Mouse (Mus musculus) 3T3-L1 (cell line): ENCODE results near the gene Myzap.

Experiments
- DNase-seq: peaks from one replicate; pipeline ENCODE4 v3.0.0-alpha.2; 2015; ENCODE audit warnings: low read depth, low spot score

Gene Myzap

DNA sequence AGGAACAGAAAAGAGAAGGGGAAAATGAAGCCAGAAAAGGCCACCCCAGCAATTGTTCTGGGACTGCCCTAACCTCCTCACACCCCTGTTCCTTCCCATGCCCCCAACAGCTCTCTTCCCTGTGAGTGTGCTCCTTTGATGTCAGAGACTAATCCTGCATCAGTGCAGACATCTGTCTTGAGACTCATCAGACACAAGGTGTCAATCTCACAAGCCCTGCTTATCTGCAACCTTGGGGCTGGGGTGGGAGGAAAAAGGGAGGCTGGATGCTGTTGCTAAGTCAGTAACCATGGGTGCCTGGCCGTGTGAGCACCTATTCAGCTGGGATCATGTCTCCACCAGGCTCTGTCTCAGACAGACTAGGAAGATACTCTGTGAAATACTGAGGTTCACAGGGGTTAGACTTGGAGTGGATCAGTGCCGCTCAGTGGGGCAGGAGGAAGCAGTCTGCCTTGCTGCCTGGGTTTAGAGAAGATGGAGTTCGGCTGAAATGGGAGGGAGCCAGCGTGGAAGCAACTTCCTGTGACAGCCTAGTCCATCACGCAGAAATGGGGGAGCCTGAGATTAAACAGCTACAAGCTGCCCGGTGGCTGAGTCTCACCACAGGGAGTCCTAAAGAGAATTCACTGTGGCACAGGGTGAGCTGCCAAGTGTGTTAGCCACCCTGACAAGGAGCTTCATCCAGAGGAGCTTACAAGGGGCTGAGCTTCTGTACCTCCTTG, 12.9 kb upstream of the Myzap start:
- no peak for DNase-seq

DNA sequence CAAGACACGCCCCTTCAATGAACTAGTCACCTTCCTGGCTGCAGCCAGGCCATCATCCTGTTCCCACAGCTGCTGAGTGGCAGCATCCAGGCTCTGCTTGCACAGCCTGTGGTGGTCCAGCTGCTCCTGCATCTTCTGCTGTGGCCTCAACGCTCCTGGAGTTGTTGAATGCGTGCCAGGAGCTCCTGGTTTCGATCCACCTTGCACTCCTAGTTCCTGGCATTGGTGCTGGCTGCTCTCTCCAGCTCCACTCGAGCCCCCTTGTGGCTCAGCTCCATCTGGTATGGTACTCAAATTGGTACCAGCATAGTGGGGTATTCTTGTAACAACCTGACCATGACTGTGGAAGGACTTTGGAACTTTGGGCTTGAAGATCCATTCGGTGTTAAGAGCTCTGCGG, 7.7 kb upstream of the Myzap start:
- no peak for DNase-seq

DNA sequence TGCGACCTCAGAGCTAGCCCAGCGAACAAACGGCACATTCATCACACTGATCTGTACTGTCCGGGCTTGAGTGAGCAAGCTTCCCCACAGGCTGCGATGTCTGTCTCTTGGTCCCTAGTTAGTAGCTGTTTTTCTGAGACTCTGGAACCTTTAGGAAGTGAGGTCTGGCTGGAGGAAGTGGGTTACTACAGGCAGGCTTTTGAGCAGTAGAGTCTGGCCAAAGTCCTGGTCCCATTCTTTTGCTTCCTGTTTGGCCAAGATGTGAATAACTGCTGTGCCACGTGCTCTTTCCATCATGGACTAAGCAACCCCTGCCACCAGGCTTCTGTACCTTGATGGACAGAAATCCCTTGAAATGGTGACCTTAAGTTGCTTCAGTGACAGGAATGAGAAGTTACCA, 4.7 kb upstream of the Myzap start:
- no peak for DNase-seq

DNA sequence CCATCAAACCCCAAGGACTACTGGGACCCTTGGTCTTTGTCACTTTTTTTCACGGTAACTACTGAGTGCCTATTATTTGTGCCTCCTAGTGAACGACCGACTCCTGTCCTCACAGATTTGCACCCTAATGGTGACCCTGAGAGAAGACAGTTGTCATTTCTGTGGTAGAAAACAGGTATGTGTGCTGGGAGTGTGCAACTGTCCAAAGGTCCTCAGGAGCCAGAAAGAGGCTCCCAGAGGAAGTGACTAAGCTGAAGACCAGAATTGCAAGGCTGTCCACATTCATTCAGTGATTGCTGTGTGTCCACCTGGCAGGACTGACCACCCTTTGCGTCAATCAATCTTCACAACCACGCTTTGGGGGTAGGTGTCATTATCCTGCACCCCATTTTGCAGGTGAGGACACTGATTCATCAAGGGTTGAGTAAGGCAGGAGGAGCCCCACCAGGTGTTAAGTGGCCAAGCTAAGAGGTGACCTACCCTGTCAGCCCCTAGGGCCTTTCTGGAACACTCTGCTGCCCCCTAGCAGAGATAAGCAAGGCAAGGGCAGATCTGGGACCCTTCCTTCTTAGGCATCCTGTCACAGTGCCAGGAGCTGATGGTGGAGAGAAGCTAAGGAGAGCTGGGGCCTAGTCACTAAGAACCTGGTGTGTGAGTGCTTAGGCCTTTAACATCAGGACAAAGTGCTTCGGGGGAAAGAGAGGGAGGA, 571 bp upstream of the Myzap start:
- DNase-seq = no peak

DNA sequence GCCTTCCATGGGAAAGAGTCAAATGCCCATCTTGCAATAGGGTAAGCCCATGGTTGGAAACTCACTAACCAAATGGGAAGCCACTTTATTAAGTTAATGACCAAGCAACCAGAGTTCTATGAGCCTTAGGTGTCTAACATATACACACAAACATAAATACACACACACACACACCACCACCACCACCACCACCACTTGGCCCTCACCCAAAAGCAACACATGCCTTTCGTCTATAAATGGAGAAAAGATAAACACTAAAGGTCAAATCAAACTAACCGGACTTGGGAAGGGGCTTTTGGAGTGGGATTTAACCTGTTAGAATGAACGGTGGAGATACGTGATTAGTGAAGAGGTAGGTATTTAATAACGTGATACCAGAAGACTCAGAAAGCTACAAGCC, 1.1 kb downstream of the Myzap start:
- no peak for DNase-seq

DNA sequence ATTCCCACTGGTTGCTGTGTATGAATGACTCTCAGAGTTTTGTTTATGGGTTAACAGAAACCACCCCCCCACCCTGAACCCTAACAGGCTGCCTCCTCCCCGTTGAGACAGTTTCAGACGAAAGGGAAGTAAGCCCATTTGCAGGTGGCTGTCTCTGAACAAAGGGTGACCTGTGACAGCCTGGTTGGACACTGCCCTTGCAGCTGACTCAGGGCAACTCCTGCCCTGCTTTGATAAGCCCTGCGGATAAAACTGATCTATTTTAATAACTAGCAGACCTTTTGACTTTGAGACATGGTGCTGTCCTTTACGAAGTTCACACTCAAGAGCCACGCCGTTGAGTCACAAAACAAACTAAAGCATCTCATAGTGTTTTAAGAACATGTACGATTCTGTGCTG, 2.4 kb downstream of the Myzap start:
- DNase-seq = no peak

DNA sequence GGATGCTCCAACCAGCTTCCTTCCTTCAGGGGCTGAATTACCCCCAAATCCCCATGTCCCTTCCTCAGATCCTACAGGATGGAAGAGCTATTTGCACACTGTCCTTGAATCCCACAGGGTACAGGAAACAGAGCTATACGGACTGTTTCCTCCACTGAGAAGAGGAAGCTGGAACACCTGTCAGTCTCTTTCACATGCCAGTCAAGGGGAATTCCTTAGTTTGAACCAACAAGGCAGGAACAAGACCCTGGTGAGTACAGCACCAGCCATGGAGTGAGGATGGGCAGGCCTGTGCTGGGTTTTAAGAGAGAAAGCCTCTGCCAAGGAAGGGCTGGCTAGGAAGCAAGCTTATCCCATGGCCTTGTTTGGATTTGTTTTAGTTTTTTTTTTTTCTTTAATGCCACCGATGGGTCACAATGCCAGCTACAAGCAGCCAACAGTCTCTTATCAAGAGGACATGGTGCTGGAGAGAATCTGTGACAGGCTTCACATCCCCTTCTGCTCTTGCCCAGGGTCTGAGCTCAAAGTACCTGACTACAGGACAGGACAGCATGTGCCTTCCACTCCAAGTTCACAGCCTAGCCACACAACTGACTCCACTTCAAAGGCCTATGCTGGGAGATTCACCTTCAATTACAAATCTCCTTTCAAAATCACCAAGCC, 3.1 kb downstream of the Myzap start:
- DNase-seq = no peak

DNA sequence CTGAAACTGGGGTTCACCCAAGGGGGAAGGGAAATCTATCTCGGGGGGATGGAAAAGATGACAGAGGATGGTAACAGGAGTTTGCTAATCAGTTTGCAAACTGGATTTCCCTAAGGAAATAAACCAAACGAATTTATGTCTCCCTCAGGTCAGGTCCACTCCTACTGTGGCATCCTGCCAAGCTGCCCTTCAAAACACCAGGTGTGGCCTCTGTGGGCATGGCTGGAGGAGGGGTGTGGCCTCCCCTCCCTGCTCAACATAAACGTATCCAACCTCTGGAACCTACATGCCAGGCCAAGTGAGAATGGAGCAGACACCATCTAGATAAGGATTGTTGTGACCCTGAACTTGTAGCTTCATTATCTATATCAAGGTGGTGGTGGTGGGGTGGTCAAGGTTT, 5.8 kb downstream of the Myzap start:
- no peak for DNase-seq

DNA sequence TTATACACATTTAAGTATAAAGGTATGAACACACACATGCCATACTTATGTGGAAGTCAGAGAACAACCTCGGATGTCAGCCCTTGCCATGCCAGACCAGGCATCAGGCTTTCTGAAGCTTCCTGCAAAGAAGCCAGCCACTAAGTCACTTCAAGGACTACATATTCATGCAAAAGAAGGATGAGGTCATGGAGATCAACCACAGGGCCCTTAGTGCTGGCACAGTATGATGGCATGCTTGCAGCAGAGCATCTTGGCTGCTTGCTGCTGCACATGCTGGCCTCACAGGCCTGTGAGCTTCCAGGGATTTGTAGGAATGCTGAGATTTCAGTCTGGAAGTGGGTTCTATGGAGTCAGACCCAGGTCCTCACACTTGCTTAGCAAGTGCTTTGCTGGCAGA, 9.4 kb downstream of the Myzap start:
- DNase-seq = no peak

DNA sequence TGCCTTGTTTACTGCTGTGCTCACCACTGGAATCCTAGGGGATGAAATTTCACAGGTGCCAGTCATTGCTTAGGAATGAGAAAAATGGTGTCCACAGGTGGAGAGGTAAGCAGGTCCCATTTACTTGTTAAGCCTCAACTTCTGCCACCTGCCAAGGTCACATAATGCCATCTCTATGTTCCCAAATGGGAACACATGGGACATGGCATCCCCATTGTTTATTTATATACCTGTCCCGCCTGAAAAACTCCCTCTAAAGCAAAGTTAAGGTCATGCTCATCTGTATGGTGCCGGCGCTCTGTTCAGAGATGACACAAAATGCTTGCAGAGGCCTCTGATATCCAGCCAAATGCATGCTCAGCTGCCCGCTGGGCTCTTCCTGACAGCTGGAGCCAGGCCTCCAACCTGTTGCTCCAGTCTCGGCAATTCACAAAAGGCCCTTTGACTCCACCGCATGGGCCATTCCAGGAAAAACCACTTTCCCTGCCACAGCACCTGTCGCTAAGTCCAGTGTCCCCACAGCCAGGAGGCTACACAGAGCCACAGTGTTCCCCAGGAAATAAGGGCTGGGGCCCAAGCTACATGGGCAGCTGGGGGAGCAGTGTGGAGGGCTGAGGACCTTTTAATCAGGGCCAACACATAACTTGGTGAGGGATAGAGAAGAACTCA, 13.1 kb downstream of the Myzap start:
- no peak for DNase-seq

DNA sequence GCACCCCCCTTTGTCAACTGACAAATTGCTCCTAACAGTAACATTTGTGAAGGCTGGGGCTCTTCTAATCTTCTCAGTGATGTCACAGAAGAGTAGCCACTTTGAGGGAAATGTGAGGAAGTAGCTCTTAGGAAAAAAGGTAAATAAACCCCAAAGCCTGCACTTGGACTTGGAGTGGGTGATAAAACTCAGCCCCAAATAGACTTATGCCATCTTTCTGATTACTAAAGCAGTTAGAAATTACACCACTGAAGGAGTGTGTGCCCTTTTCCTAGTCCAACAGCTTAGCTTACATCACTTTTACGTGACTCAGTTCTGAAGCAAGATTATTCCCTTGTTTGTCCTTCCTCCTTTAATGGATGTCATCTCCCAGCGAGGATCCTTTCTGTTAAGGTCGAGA, 17.7 kb downstream of the Myzap start:
- DNase-seq = no peak

DNA sequence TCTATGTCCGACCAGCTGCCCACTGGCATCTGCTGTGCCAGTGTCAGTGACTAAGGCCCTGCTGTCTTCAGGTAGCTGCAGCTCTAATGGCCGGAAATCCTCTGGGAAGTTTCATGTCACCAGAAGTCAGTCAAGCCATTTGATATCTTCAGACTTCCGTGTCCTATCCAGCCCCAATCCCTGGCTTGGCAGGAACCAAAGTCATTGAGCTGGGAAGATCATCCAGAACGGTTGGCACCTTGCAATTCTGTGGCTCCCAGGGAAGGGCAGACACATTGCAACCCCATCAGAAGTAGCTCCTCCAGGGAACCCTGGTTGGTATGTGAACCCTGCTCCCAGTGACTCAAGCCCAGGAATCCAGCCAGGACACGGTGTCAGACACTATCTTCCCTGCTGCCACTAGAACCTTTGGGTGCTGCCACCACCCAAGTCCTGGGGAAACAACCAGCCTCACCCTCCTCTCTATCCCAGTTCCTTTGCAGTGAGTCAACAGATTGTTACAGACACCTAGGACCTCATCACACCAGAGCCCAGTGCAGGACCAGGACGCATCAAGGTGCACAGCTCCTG, 18.3 kb downstream of the Myzap start:
- DNase-seq = peak; percentile 20

DNA sequence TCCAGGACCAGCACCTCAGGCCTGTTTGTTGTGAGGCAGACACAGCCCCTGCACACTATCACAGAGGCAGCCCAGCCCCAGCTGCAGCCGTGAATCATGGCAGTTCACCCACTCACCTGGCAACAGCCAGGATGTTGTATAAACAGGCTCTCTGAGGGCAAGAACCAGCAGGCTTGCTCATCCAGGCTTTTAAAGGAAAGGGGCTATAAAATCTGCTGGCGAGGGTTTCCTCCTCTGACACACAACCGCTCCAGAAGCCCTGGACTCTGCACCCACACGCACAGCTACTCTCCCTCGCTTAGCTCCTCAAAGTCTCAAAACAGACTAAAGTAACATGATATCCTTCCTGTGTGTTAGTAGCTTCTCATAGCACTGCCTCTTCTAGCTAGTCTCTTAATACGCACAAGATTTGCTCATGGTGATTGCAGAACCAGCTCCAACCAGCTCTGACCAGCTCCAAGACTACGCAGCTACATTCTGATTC, 21.0 kb downstream of the Myzap start:
- DNase-seq = peak; percentile 31

DNA sequence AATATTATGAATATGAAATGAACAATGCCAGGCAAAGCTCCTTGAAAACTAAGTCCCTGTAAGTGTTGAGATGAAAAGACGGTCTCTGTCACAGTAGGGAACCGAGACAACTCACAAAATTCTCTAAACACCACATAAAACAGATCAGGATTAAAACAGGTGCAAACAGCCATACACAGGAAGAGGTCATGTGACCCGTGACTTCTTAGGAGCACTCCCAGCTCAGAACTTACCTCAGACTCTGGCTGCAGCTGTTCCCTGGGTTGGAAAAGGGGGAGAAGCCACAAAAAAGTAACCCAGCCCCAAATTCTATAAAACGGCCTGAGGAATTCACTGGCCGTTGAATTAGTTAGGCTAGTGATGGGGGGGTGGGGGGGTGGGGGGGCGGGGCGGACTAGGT, 22.0 kb downstream of the Myzap start:
- no peak for DNase-seq

DNA sequence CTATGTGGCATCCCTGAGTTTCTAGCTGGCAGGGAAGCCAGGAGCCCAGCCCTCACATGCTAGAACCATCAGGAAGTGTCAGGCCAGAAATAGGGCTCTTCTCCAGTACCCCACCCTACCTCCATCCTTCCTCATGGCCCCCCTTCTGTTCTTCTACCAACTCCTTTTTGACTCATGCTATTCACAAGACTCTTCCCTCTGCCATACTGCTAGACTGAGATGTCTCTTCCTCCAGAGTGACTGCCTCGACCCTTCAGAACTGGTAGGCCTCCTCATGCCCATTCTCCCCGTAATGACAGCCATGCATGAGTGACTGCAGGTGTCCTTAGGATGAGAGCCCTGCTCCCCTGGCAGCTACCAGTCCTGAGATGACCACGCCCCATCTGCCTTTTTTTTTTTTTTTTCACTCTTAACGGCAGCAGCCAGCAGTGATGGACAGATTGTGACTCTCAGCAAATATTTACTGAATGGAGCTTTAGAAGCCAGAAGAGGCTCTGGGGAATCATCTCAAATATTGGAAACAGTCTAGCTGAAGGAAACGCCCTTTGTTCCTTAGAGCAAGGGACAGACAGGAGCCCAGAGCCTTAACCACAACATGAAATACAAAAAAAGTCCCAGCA, 23.7 kb downstream of the Myzap start:
- DNase-seq = no peak

DNA sequence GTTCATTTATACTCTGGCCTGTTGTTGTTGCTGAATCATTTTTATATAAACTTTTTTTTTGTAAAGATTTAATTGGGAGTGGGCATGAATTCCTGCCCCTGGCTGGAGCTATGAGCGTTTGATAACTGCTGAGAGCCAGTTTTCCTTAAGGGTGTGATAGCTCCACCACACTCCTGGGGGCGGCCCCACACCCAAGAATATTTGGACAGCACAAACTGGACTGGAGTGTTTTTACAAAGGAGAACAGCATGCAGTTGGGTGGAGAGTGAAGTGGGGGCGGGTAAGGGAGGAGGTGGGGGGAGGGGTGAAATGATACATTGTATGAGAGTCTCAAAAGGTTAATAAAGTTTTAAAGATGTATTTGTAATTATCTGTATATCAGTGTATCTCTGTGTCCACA, 24.8 kb downstream of the Myzap start:
- no peak for DNase-seq

DNA sequence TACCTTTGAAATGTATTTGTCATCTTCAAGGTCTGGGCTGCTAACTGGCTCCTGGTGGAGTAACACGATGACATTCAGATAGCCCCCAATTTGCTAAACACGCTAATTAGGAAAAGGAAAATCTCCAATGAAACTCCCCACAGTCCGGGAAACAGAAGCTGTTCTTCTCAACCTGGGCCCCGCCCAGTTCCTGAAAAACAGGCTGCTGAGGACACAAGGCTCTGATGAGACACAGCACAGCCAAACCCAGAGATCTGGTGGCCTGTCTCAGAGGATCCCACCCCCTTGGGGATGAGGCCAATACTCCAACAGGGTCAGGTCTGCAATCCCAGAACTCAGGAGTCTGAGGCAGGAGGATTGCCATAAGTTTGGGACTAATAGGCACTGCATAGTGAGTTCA, 25.4 kb downstream of the Myzap start:
- DNase-seq = no peak

DNA sequence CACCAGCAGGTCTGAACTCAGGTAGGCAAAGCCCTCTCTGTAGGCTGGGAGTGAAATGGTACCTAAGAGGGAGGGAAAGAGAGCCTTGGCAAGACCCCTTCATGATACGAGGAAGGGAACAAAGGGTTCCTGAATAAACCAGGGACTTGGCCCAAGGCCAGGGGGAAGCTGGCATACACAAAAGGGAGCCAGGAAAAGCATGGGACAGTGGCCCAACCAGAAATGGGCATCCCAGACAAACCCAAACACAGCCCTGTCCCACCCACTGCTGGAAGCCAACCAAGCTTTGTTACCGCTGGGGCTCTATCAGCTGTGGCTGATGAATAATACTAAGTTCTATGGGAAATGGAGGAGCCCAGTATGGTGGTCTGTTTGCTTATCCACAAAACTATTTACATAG, 34.4 kb downstream of the Myzap start:
- DNase-seq = no peak

DNA sequence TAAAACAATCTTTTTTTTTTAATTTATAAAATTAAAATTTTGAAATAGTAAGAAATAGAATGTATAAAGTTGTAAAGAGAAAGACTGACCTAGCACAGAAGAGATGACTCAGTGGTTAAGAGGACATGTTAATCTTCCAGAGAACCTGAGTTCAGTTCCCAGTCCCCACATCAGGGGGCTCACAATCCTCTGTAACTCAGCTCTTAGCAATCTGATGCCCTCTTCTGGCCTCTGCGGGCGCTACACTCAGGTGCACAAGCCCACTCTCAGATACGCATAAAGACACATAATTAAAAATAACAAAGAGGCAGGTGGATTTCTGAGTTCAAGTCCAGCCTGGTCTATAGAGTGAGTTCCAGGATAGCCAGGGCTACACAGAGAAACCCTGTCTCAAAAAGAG, 38.2 kb downstream of the Myzap start:
- no peak for DNase-seq

DNA sequence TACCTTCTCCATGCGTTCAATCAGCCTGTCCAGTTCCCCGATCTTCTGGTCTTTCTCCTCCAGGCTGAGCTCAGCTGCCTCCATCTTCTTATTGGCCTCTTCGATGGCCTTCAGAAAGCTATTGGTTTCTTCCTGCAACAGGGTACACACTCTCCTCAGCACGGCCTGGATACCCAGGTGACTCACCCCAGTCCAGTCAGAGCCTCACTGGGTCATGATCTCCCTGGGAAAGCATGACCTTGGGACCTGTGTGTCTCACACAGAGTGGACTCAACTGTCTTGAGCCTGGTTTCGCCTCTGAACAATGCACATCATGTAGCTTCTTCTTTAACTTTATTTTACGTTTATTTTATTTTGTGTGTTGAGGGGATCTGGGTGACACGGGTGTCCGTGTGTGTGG, 42.0 kb downstream of the Myzap start:
- no peak for DNase-seq

DNA sequence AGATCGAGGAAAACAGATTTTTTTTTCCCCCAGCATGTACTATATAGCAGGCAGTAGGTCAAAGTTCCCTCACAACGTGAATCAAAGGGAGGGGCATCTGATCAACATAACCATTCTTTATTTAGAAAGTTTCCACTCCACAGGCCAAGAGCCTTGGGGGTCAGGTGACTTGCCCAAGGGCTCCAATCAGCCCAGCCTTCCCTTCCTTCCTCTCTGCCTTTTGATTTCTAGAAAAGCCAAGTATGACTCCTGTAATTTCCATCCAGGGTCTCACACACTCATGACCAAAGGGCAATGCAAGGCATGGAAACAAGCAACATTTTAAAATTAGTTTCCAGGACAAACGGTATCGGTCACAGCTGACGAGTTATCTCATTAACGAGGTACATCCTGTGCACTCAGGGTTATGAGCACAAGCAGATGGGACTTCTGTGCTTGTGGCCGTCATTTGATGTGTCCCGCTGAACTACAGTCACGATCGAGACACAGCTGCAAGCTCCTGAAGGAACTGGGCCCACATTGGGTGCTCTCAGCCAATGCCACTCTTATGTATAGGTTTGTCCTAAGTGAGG, 44.4 kb downstream of the Myzap start:
- DNase-seq = no peak
